Mouse (Mus musculus) CH12F3 (cell line): ENCODE results near the gene Tmem160.

Source experiments
- in situ Hi-C: fragments of 300-500 bp; cut with MboI; formaldehyde crosslinking; loops from 2 replicates; pipeline ENCODE4 v1.14.3; 2020; ENCODE audit warnings: low sequenced_read_pairs

The Tmem160 gene

DNA sequence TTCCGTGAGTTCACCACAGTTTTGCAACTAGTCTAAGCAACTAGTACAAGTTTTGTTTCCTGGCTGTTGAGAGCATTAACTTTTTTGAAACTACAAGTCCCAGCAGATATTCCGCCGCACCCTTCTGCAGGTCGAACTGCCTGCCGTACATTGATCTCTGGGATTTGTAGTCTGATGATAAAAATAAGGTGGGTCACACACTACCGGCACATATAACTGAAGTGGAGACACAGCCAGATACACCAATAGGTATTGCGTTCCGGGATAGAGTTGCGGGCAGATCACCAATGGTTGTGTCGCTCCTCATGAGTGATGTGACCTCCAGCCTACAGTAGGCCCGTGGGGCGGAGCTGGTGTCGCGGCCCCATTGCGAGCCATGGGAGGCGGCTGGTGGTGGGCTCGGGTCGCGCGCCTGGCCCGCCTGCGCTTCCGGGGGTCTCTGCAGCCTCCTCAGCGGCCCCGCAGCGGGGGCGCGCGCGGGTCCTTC is at the start of gene Tmem160:
TSS of gene Tmem160 (plus strand) at position 193 of the 487 bp plus-strand sequence.
- in situ Hi-C loops: no loop called here

DNA sequence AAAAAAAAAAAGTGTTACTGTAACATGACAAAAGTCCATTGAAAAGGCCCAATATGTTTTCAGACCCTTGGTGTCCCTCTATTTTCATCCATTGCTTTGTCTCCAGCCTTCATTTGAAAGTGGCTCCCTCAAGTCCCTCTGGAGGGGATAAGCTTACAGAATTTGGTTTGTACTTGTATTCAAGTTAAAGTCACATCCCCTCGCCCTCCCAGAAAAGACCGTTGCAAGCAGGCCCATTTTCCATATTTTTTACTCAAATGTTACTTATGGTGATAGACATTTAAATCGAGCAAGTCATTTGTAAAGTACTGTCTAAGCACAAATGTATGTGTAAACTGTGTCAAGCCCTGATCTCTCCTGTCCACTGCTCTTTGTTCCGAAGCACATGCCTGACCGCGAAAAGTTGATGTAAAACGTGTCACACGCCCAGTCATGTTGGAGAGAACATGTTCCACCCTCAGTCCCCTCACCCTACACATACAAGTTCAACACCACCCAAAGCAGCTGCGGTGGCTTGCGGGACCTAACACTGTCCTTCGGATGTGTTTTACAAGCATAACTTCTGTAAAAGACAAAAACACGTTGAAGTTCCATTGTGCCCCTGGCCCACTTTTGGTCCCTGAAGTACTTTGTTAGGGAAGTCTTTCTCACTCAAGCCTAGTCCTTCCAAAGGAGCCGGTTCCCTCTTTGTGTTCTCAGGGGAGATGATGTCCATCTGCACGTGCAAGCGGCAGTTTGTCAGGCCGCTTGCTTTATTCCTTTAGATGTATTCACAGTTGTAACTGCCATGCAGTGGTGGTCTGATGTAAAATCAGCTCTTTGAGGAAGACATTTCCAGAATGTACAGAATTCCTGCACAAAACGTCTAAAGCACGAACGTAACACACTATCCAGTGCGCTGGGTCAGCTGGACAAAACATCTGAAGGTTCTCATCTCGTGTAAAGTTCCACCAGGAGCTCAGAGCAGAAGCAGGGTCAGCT is 49.3 kb upstream of the Tmem160 start:
- in situ Hi-C loops: no loop called here

DNA sequence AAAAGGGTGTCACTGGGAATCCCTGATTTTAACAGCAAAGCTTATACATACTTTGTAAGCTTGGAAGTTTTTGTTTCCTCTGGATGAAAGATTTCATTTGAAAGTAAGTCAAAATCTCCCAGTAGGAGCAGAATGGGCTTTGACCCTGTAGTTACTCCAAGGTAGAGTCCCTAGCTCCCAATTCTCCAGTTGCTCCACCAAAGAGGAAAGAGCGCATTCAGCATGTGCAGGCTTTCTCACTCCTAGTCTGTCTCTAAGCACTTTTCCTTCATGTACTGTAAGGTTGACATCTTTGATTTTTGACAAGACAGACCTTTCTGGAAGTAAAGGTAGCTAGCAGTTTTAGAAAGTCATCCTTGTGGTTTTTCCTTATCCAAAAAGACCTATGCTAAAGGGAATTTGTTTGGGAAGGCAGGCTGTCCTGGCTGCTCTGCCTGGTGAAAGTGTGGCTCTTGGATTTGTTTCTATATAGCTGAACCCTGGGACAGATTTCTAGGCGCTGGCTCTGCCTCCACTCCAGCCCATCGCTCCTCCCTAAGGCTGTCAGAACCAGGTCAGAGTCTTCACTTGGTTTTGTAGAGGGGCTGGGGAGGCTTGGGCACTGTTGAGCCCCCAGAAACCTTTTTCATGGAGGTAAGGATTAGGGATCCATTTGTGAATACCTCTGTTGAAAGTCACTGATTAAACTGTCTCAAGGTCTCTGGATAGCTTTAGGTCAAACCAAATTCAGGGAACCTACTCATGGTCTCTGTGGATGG is 48.1 kb upstream of the Tmem160 start:
- in situ Hi-C loops: no loop called here

DNA sequence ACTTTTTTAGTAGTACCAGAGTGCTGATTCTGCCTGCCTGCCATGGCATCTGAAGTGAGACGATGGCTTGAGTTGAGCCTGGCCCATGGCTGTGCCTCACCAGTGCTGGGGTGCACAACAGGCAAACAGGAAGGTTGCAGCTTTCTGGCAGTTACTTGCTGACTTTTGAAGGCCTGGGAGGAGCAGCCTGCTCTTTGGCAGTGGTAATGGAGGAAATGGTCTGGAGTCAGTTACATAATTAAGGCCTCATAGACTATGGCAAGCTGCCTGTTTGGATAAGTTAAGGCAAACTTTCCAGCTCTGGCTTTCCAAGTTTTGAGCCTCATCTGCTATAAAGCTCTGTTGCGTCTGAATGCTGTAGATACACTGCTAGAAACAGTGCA is 47.5 kb upstream of the Tmem160 start:
- in situ Hi-C loops: no loop called here

DNA sequence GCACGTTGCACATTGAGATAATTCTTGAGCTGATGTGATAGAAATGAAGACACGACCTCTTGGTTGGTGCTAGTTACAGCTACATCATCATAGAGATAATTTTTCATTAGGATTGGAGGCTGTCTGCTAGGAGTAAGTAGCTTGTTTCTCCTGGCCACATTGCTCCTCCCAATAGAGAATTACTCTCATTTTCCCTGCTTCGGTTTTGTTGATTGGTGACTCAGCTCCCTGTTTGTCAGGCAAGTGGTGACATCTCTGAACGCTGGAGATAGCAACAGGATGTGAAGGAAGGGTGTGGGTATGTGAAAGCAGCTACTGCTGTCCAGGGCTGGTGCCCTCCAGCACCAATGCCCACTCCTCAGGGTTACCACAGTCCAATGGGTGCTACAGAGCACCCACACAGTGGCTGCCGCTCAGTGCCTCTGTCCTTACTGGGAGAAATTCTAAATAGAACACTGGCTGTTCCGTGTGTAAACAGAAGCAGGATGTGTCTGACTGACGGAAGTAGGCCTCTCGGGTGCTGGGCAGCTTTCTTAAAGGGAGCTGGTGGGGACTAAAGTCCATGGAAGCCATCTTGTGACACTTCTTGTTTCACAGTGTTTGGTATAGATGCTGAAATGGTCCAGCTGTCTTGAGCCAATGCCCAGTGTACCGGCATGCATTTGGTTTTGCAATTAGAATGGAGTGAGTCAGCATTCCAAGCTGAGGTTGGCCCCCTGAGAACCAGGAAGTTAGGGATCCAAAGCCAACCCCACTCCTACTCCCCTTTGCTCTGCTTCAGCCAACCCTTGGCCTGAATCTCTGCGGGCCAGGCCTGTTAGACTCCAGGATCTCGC is 46.8 kb upstream of the Tmem160 start:
- in situ Hi-C loops: no loop called here

DNA sequence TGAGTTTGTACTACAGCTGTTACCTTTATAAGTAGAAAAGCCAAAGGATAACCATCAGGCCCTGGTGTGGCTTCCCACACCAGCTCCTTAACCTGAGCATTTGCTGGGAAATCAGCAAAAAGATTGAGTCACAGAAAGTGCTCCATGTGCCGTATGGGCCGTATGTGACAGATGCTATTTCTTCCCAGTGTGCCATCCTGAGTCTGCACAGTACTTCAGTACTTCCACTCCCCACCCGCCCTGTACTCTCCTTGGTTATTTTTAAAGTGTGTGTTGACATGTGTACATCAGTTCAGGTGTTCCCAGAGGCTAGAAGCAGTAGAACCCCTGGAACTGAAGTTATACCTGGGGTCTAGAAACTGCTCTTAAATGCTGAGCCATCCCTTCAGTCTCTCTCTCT is 45.6 kb upstream of the Tmem160 start:
- in situ Hi-C loops: no loop called here

DNA sequence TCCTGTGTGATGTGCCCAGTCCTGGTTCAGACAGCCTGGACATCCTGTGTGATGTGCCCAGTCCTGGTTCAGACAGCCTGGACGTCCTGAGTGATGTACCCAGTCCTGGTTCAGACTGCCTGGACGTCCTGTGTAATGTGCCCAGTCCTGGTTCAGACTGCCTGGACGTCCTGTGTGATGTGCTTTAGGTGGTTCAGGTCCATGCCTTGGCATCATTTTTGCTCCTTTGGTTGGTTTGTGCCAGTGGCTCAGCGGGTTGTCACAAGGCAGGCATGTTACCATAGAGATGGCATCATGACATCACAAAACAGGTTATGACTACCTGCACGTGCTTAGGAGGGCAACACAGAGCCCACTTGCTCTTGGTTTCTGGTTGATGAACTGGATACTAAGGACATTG is 41.5 kb upstream of the Tmem160 start:
- in situ Hi-C loops: no loop called here

DNA sequence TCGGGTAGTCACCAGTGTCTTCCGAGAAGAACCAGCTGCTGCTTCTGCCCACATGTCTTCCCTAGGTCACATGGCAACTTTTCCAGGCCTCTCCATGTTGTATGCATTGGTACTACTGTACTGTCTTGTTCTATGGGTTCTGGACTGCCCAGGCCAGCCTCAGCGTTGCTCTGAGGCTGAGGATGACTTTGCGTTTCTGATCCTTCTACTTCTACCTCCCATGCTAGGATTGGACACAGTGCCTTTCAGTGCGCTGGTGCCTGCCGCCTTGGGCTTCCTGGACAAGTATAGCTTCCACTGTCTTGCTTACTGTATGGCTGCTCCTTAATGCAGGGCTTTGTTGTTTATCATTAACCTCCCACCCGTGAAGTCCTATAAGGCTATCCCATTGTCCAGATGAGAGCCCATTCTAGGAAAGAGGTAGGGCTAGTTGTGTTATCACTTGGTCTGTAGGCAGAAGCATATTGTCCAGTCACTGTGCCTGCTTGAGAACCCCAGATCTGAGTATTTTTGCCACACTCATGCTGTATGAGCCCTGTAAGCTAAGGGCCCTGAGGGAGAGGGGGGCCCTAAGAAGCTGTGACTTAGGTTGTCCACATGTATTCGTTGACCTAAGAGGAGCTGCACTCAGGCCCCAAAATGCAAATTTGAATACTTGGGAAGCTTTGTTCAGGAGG is 40.2 kb upstream of the Tmem160 start:
- in situ Hi-C loops: no loop called here

DNA sequence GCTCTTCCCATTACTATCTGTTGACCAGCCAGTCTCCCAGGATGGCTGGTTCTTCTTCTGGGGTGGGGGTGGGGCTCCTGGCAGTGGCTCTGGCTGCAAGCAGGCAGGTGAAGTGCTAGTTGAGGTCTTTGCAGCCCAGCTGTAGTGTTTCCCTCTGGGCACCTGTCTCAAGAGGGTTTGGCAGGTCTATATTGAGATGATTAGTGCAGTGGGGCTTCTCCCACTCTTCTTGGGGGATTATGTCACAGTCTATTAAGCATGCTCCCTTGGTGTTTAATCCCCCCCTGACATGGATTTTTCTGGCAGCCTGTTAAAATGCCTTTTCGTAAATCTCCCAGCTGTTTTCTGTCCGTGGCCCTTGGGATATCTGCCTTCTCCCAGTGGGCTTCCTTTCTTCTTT is 39.6 kb upstream of the Tmem160 start:
- in situ Hi-C loops: no loop called here

DNA sequence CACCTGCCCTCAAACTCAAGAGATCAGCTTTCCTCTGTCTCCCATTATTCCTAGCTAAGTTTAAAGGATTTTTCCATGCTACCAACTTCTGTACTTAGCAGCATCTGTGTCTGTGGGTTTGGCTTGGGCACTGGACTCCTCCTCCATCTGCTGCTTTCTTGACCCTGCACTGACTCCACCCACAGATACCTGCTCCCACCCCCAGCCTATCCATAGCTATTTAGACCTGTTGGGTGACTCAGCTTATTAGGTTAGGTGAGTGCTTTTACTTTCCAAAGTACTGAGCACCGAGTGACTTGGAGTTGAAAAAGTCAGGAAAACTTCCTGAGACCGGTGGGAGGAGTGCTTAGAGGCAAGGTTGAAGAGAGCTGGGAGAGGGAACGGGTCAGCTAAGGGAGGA is 37.2 kb upstream of the Tmem160 start:
- in situ Hi-C loops: no loop called here

DNA sequence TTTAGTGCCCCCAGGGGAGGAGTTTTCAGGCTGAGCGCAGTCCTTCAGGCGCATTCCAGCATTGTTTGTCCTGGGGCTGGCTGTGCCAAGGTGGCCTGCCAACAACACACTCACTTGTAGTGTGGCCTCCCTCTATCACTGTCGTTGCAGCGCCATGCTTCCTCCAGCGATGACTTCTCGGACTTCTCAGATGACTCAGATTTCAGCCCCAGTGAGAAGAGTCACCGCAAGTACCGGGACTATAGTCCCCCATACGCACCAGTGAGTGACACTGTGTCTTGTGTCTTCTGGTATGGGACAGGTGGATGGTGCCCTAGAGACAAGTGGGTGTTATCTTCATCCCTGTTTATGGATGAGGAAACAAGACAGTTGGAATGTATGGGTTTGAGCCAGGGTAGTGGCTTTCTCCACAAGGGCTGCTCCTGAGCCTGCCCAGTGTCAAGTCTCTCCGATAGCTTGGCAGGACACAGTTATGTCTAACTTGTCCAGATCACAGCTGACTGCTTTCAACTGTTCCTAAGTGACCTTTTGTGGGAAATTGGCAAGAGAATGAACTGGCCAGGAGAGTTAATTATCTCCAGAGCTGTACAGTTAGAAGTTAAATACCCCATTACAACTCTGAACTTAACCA is 35.3 kb upstream of the Tmem160 start:
- in situ Hi-C loops: no loop called here

DNA sequence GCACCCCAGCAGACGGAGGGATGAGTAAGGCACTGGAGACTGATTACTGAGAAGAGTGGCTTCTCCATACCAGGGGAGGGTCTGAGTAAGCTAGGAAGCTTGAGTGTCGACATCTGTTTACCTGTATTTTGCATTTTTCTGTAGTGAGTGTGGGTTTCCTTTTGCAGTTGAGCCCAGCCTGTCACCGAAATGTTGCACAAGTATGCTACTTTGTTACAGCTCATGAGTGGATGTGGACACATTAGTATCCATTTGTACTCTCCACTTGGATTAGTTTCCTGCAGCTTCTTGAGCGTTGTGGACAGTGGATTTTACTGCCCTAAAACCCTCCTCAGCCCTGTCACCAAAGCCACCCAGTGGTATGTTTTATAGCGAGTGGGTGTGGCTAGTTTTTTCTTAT is 33.9 kb upstream of the Tmem160 start:
- in situ Hi-C loops: no loop called here

DNA sequence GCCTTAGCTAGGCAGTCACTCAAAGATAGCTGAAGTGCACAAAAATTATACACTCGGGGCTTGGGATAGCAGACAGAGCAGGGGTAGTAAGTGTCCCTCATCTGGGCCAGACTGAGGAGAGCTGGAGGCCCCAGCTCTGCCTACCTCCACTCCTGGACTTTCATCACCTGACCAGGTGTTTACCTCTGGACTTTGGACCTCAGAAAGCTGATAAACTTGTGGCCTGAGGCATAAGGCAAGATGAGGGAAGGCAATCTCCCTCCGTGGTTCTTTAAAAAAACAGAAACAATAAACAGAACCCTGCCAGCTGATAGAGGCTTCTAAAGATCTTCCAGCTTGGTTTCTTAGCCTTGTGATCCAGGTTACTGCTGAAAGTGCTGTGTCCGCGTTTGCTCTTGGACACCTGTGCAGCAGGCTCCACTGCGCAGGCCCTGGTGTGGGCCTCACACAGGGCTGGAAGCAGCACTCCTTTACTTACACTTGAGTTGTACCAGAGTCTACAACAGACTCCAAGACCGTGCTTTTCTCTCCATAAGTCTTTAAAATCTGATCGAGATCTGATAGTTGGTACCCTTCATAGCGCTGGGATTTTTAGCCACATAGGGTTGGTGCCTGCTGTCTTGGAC is 32.0 kb upstream of the Tmem160 start:
- in situ Hi-C loops: no loop called here

DNA sequence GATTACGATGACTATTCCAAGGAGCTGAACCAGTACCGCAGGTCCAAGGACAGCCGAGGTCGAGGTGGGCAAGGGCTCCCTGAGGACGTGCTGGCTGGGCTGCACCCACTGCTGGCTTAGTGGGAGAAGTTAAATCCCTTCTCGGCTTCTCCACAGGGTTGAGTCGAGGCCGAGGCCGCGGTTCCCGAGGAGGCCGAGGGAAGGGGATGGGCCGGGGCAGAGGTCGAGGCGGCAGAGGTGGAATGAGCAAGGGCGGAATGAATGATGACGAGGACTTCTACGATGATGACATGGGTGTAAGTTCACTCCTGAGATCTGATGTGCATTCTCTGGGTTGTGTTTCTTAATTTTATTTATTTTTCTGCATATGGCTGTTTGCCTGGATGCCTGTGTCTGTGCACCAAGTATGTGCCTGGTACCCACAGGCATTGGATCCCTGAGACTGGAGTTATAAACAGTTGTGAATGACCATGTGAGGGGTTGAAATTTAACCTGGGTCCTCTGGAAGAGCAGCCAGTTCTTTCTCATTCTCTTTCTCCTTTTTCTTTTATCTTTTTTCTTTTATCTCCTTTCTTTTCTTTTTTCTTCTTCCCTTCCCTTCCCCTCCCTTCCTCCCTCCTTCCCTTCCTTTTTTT is 30.2 kb upstream of the Tmem160 start:
- in situ Hi-C loops: no loop called here

DNA sequence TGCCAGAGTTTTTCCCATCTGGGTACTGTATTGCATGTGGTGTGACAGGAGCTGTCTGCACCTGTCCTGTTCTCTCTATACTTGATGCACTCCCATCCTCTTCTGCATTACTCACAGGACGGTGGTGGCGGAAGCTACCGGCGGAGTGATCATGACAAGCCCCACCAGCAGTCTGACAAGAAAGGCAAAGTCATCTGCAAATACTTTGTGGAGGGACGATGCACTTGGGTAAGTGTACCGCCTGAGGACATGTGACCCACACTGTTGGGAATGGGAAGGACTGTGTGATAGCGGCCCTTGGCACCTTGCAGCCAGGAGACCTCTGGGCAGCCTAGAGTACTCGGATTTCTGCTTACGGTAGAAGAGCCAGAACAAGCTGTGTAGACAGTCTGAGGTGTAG is 28.8 kb upstream of the Tmem160 start:
- in situ Hi-C loops: no loop called here

DNA sequence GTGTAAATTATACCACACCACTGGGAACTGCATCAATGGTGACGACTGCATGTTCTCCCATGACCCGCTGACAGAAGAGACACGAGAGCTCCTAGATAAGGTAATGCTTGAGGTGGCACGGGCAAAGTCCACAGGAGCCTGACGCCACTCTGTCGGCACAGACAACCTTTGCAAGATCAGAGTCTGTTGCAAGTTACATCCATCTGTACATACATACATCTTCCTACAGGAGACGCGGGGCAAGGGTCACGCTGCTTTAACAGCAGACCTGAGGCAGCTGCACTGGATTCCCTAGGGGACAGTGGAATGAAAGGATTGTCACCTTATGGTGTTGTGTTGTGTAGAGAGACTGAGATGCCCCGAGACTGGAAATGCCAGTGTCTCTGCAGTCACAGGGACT is 26.9 kb upstream of the Tmem160 start:
- in situ Hi-C loops: no loop called here

DNA sequence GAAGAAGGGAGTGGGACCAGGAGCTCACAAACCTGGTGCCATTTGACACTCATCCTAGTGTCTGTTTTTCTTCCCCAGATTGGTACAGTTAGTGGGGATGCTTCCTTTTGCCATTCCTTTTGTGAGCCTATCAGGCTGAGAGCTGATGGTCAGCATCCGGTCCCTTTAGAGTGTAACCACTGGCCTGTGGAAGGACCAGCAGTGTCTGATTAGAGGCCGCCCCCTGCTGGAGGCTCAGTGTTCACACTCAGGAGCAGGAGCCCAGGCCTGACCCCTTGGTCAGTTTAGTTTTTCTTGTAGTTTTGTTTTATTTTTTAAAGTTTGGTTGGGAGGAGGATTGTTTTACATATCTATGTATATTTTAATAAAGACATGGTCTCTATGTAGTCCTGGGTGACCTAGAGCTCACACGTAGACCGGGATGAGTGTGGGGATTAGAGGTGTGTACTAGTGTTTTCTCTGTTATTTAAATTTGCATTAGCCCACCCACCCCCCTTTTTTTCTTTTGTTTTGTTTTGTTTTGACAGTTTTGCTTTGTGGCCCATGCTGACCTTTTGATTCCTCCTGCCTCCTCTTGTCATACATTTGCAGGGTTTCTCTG is 26.4 kb upstream of the Tmem160 start:
- in situ Hi-C loops: no loop called here

DNA sequence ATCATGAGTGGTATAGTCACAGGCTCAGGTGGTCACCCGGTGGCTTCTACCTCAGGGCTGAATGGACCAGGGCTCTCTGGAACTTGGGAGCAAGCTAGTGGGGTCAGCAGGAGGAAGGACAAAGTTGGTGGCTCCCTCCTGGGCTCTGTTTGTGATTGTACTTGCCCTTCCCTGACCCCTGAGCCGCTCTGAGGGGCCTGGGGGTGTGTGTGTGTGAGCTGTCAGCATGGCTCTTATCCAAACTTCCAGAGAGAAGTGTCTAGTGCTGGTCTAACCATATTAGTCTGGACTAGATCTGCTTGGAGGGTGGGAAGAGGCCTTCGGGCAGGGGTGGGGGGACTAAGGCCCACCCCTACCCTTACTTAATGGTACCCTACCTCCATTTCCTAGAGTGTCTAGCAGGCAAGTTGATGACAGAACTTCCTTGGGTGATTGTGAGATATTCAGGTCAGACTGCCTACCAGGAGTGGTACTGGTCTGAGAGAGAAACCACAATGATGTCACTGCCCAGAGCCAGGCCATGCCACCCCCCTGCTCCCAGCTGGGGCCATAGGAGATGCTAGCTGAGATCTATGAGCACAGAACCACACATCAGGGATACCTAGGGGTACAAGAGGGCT is 19.1 kb upstream of the Tmem160 start:
- in situ Hi-C loops: no loop called here
